Mouse (Mus musculus): ENCODE measurements around the gene Rnf5.

Gene Rnf5

GRCm38 (mm10) chr17:34603375-34604060 is at the start of gene Rnf5:
Rnf5 (minus strand) TSS chr17:34603690.
- DNase-seq: peak; percentile 97

GRCm38 (mm10) chr17:34652985-34653384 is 49.5 kb upstream of the Rnf5 start:
- DNase-seq: no peak

GRCm38 (mm10) chr17:34652546-34652945 is 49.1 kb upstream of the Rnf5 start:
- no peak for DNase-seq

GRCm38 (mm10) chr17:34651507-34652221 is 48.2 kb upstream of the Rnf5 start:
- peak; percentile 63 for DNase-seq

- DNase-seq: no peak
Observed at GRCm38 (mm10) chr17:34650781-34651180, 47.3 kb upstream of the Rnf5 start.

GRCm38 (mm10) chr17:34649106-34649864 is 45.8 kb upstream of the Rnf5 start:
- no peak for DNase-seq

- no peak for DNase-seq
Observed at GRCm38 (mm10) chr17:34648141-34648890, 44.8 kb upstream of the Rnf5 start.

GRCm38 (mm10) chr17:34646906-34647787 is 43.7 kb upstream of the Rnf5 start, which contains the start of gene Atf6b:
Atf6b (plus strand) TSS chr17:34647146.
- peak; percentile 92 for DNase-seq

GRCm38 (mm10) chr17:34645831-34646511 is 42.5 kb upstream of the Rnf5 start:
- DNase-seq: no peak

GRCm38 (mm10) chr17:34645256-34645829 is 41.9 kb upstream of the Rnf5 start:
- DNase-seq: no peak

GRCm38 (mm10) chr17:34644608-34645007 is 41.1 kb upstream of the Rnf5 start, which contains the start of gene Fkbpl:
Fkbpl (plus strand) TSS chr17:34644764.
- DNase-seq: peak; percentile 98

GRCm38 (mm10) chr17:34643944-34644343 is 40.5 kb upstream of the Rnf5 start:
- DNase-seq: peak; percentile 18

- no peak for DNase-seq
Observed at GRCm38 (mm10) chr17:34643379-34643778, 39.9 kb upstream of the Rnf5 start.

GRCm38 (mm10) chr17:34641945-34642344 is 38.5 kb upstream of the Rnf5 start:
- DNase-seq: no peak

- DNase-seq: peak; percentile 36
Observed at GRCm38 (mm10) chr17:34640778-34641601, 37.5 kb upstream of the Rnf5 start.

- no peak for DNase-seq
Observed at GRCm38 (mm10) chr17:34639461-34640255, 36.2 kb upstream of the Rnf5 start.

GRCm38 (mm10) chr17:34637459-34637858 is 34.0 kb upstream of the Rnf5 start:
- DNase-seq: no peak

GRCm38 (mm10) chr17:34635671-34636070 is 32.2 kb upstream of the Rnf5 start:
- DNase-seq: no peak

GRCm38 (mm10) chr17:34632261-34632691 is 28.8 kb upstream of the Rnf5 start:
- DNase-seq: peak; percentile 90
